Mouse (Mus musculus) brain, embryonic 14.5 days (tissue): Measurements from ENCODE around the gene Igfbp1.
"Not testable (repeated sequence)": the region's sequence is repeated elsewhere in the genome, so short reads cannot be mapped to it uniquely, and the experiment has no call there.

Experiments
- CTCF ChIP-seq: fragments of 200-500 bp; IDR thresholded peaks from 2 replicates; pipeline ENCODE4 v1.5.1; 2012; ENCODE audit warnings: inconsistent platforms, mild to moderate bottlenecking, moderate library complexity, borderline replicate concordance; ENCODE audit not compliant: insufficient read depth, insufficient read length; ENCODE audit errors: extremely low read depth
- POLR2A ChIP-seq: fragments of 200-500 bp; IDR thresholded peaks from 2 replicates; pipeline ENCODE4 v1.6.1; 2012; ENCODE audit warnings: mild to moderate bottlenecking, inconsistent platforms, borderline replicate concordance; ENCODE audit not compliant: poor library complexity, insufficient read depth, insufficient read length, severe bottlenecking; ENCODE audit errors: extremely low read depth

- TF ChIP-seq CTCF, result peak; percentile 6; the same call in 1 of the 2 replicates
- not testable (repeated sequence) for TF ChIP-seq POLR2A
Observed at GRCm38 (mm10) chr11:7221826-7222225, 24.2 kb downstream of the Igfbp1 start.
